ENCODE assay signal across 20 mouse cellular contexts in the genomic region with DNA sequence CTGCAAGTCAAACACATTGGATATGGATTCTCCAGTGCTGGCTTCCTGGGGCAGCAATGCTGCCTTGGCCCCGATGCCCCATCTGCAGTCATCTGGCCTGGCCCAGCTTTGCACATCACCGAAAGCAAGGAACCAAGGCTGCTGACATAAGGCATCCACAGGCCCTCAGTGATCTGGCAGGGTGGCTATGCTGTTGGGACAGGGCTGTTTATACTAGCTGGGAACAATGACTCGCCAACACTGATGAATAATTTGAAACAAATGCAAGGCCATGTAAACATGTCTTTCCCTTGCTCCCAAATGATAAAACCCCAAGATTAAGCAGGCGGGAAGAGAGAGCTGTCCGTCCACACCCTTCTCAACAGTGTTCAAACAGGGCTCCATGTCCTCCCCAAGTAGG. TPM values are rescaled to one million over a fixed set of nuclear protein-coding genes. Genes with fewer than 3 reads are reported as not detected.
DNase-seq lines count a peak whose midpoint lies in the region; ATAC-seq and TF ChIP-seq lines count a peak whose summit lies in the region.
"Had no signal": no experiment of that assay in that cellular context is flagged by ENCODE, and none has a peak within 500 bp of the region (broad histone marks: within the 10 kb centered on the region; RNA-seq: fewer than 3 reads in every experiment).

No protein-coding gene starts in this region.

- peak overlapping the region; percentile 35; the same call in 1 of the 2 replicates for H3K27ac ChIP-seq in lung, embryonic 15.5 days
- peak overlapping the region; percentile 53; the same call in 1 of the 2 replicates for H3K27ac ChIP-seq in small intestine, adult 2 months (ENCODE audit: insufficient read depth, low read depth, low read length)

- TF ChIP-seq POLR2A in lung, adult 2 months (IDR thresholded peaks at IDR 0.05; ENCODE audit: borderline replicate concordance, extremely low read depth, low read depth, low read length) = no peak
- no peak for TF ChIP-seq POLR2A in small intestine, adult 2 months (IDR thresholded peaks at IDR 0.05; ENCODE audit: low read depth, low read length)

- WGBS in lung, adult 2 months = 40% methylated on average over 5 of the region's 5 CpGs
- WGBS in lung, embryonic 15.5 days = 34% methylated on average over 5 of the region's 5 CpGs
- WGBS in small intestine, adult 2 months = 66% methylated on average over 5 of the region's 5 CpGs

- no peak for TF ChIP-seq CTCF in lung, adult 2 months (IDR thresholded peaks at IDR 0.05; ENCODE audit: insufficient read depth, low read length)
- no peak for TF ChIP-seq CTCF in small intestine, adult 2 months (IDR thresholded peaks at IDR 0.05; ENCODE audit: extremely low read depth, insufficient read length, insufficient replicate concordance, low read depth, low read length)

- no peak overlapping the region for H3K9ac ChIP-seq in lung, embryonic 15.5 days
- H3K9ac ChIP-seq: heart, embryonic 12.5 days; liver, postnatal 0 days; midbrain, embryonic 12.5 days had no signal

- DNase-seq in lung, adult 18-20 months = peak; percentile 57 to 74
- no peak for DNase-seq in lung, adult 2 months
- peak; percentile 77 for DNase-seq in adrenal gland, postnatal 14 days
- no peak for DNase-seq in spleen, adult 18-20 months
- DNase-seq in heart, adult 8-10 months (ENCODE audit: low spot score) = no peak
- DNase-seq in cerebellum, adult 9-11 months = no peak
- DNase-seq: cerebellum, postnatal 14 days; kidney, adult 11 months; kidney, postnatal 25 days; layer of hippocampus, adult 9-11 months; liver; liver, postnatal 0 days had no signal

- H3K4me2 ChIP-seq in lung, embryonic 15.5 days = no peak overlapping the region
- H3K4me2 ChIP-seq: heart, embryonic 12.5 days; midbrain, embryonic 12.5 days had no signal

- no peak overlapping the region for H3K4me3 ChIP-seq in lung, adult 2 months (replicated peaks; ENCODE audit: extremely low read depth, low read depth, low read length)
- H3K4me3 ChIP-seq in lung, embryonic 15.5 days = no peak overlapping the region
- no peak overlapping the region for H3K4me3 ChIP-seq in small intestine, adult 2 months (ENCODE audit: low read depth, low read length)
- H3K4me3 ChIP-seq: erythroblast, embryonic 14.5 days; heart, embryonic 12.5 days; midbrain, embryonic 12.5 days had no signal

- H3K4me1 ChIP-seq in lung, adult 2 months (ENCODE audit: control insufficient read depth, insufficient read depth, low read length) = peaks cover 21% of the 10 kb centered on the region
- peaks cover 45% of the 10 kb centered on the region for H3K4me1 ChIP-seq in lung, embryonic 15.5 days
- H3K4me1 ChIP-seq in small intestine, adult 2 months (ENCODE audit: control insufficient read depth, insufficient read depth, insufficient read length, low read length) = 0 out of 2 replicates have a peak, but pooled peaks cover 3% of the 10 kb centered on the region

- no peaks in the 10 kb centered on the region for H3K9me3 ChIP-seq in lung, embryonic 15.5 days
- H3K9me3 ChIP-seq: heart, embryonic 12.5 days; midbrain, embryonic 12.5 days had no signal

- peak; percentile 44; the same call in 1 of the 2 replicates for ATAC-seq in lung, embryonic 15.5 days (ENCODE audit: borderline replicate concordance, extremely low read depth, low FRiP score, low TSS enrichment)
- ATAC-seq: forebrain, embryonic 16.5 days; hindbrain, embryonic 16.5 days; liver, postnatal 0 days had no signal

- no peaks in the 10 kb centered on the region for H3K36me3 ChIP-seq in lung, embryonic 15.5 days
- no peaks in the 10 kb centered on the region for H3K36me3 ChIP-seq in small intestine, adult 2 months (ENCODE audit: control insufficient read depth, insufficient read depth, low read length)
- H3K36me3 ChIP-seq: heart, embryonic 12.5 days; midbrain, embryonic 12.5 days had no signal

- H3K27me3 ChIP-seq in lung, embryonic 15.5 days = no peaks in the 10 kb centered on the region; the same call in 1 of the 2 replicates
- H3K27me3 ChIP-seq in small intestine, adult 2 months (ENCODE audit: control insufficient read depth, insufficient read depth, low read length) = no peaks in the 10 kb centered on the region

RNA-seq across cellular contexts. Expression of gene Scube1, which starts 45.1 kb away (rescaled TPM):
- 17.2 and 18.8 TPM in 2 replicates for polyA plus RNA-seq in lung, adult 2 months (2012; rRNA removed)
- 5.9 and 6.6 TPM in 2 replicates for total RNA-seq in adrenal gland, postnatal 14 days (2021)
- 4.2 and 4.6 TPM in 2 replicates for polyA plus RNA-seq in lung, embryonic 15.5 days (2015; fragmentation: Nextera tagmentation; extraction: Ambion mirVana)
- 10.5 and 19.3 TPM in 2 replicates for polyA plus RNA-seq in small intestine, adult 2 months (2012; rRNA removed)
- total RNA-seq in heart, adult 8-10 months (2022) = under 1 TPM; 0.59 to 0.97 (median 0.84) TPM
- total RNA-seq: CH12.LX had no signal
- polyA plus RNA-seq: erythroblast, embryonic 14.5 days had no signal

Comparison
In these comparisons a context has a peak if more than half of its experiments do, and no peak if none do; other contexts are left out.
1. DNase-seq: peak in lung, adult 18-20 months (2 of 2) and adrenal gland, postnatal 14 days (single experiment); none in lung, adult 2 months (single experiment), spleen, adult 18-20 months (0 of 2), heart, adult 8-10 months (single experiment) and cerebellum, adult 9-11 months (single experiment).